In the genomic region with DNA sequence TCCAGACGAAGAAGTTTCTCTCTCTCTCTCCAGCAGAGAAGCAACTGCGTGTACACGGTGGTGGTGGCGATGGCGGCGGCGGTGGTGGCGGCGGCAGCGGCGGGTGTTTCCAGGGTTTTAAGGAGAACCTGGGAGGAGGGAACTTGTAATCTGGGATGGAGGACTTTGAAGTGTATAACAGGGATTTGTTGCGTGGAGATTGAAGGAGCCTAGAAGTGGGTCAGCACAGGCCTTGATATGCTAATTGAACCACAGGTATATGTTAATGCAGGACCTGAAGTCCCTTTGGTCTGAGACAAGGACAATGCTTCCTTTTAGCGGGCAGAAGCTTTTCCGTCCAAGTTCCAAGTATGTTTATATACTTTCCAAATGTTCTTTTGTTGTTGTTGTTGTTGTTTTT, we compare ENCODE assay signal across 30 mouse cellular contexts. TPM values are rescaled to one million over a fixed set of nuclear protein-coding genes. Genes with fewer than 3 reads are reported as not detected.
A peak's percentile ranks its signal among the peaks of the same experiment; 100 is the strongest.
DNase-seq lines count a peak whose midpoint lies in the region; ATAC-seq and TF ChIP-seq lines count a peak whose summit lies in the region.
"Had no signal": no experiment of that assay in that cellular context is flagged by ENCODE, and none has a peak within 500 bp of the region (broad histone marks: within the 10 kb centered on the region; RNA-seq: fewer than 3 reads in every experiment).

No protein-coding gene starts in this region.

- no peak for TF ChIP-seq CTCF in kidney, postnatal 0 days (IDR thresholded peaks at IDR 0.05; ENCODE audit: low read depth)
- TF ChIP-seq CTCF in E14TG2a.4 (conservative IDR thresholded peaks at IDR 0.05; ENCODE audit: low read length), result no peak

- H3K4me1 ChIP-seq in forebrain, embryonic 13.5 days, result peaks cover 38% of the 10 kb centered on the region
- H3K4me1 ChIP-seq in forebrain, embryonic 12.5 days, result peaks cover 39% of the 10 kb centered on the region
- peaks cover 19% of the 10 kb centered on the region for H3K4me1 ChIP-seq in kidney, postnatal 0 days (replicated peaks; ENCODE audit: insufficient read depth, low read length)
- H3K4me1 ChIP-seq in kidney, embryonic 14.5 days (ENCODE audit: control insufficient read depth, insufficient read depth, low read length), result peaks cover 27% of the 10 kb centered on the region; the same call in 1 of the 2 replicates
- H3K4me1 ChIP-seq in E14TG2a.4 (replicated peaks; ENCODE audit: low read depth, low read length), result peaks cover 89% of the 10 kb centered on the region

- H3K9me3 ChIP-seq in forebrain, embryonic 13.5 days (replicated peaks), result no peaks in the 10 kb centered on the region
- H3K9me3 ChIP-seq in forebrain, embryonic 12.5 days, result no peaks in the 10 kb centered on the region
- H3K9me3 ChIP-seq in kidney, postnatal 0 days (replicated peaks; ENCODE audit: low read length), result no peaks in the 10 kb centered on the region
- H3K9me3 ChIP-seq in kidney, embryonic 14.5 days (ENCODE audit: control insufficient read depth, low read length), result no peaks in the 10 kb centered on the region
- H3K9me3 ChIP-seq in E14TG2a.4 (ENCODE audit: low read length), result no peaks in the 10 kb centered on the region
- H3K9me3 ChIP-seq: embryonic facial prominence, embryonic 12.5 days; heart, embryonic 12.5 days; limb, embryonic 12.5 days; neural tube, embryonic 13.5 days had no signal

- H3K9ac ChIP-seq in forebrain, embryonic 13.5 days, result no peak overlapping the region
- no peak overlapping the region for H3K9ac ChIP-seq in forebrain, embryonic 12.5 days
- no peak overlapping the region for H3K9ac ChIP-seq in kidney, postnatal 0 days (ENCODE audit: low read depth, low read length)
- H3K9ac ChIP-seq in kidney, embryonic 14.5 days (ENCODE audit: low read depth, low read length), result no peak overlapping the region
- H3K9ac ChIP-seq: embryonic facial prominence, embryonic 12.5 days; heart, embryonic 12.5 days; hindbrain, embryonic 14.5 days; limb, embryonic 12.5 days; liver, postnatal 0 days; neural tube, embryonic 13.5 days had no signal

- H3K36me3 ChIP-seq in forebrain, embryonic 13.5 days (ENCODE audit: poor library complexity, severe bottlenecking), result no peaks in the 10 kb centered on the region
- H3K36me3 ChIP-seq in forebrain, embryonic 12.5 days (replicated peaks), result no peaks in the 10 kb centered on the region
- H3K36me3 ChIP-seq in kidney, postnatal 0 days (ENCODE audit: insufficient read depth, low read length), result no peaks in the 10 kb centered on the region
- H3K36me3 ChIP-seq in kidney, embryonic 14.5 days (ENCODE audit: control insufficient read depth, insufficient read depth, low read length), result no peaks in the 10 kb centered on the region
- no peaks in the 10 kb centered on the region for H3K36me3 ChIP-seq in E14TG2a.4 (ENCODE audit: insufficient read depth, low read length)
- H3K36me3 ChIP-seq: embryonic facial prominence, embryonic 12.5 days; heart, embryonic 12.5 days; limb, embryonic 12.5 days; neural tube, embryonic 13.5 days had no signal

- H3K4me2 ChIP-seq in forebrain, embryonic 13.5 days, result no peak overlapping the region
- H3K4me2 ChIP-seq in forebrain, embryonic 12.5 days, result no peak overlapping the region
- H3K4me2 ChIP-seq in kidney, postnatal 0 days (ENCODE audit: low read length), result no peak overlapping the region
- no peak overlapping the region for H3K4me2 ChIP-seq in kidney, embryonic 14.5 days (replicated peaks; ENCODE audit: low read depth, low read length)
- H3K4me2 ChIP-seq: embryonic facial prominence, embryonic 12.5 days; heart, embryonic 12.5 days; hindbrain, embryonic 14.5 days; limb, embryonic 12.5 days; liver, embryonic 11.5 days; neural tube, embryonic 13.5 days had no signal

- ATAC-seq in forebrain, embryonic 13.5 days, result no peak
- ATAC-seq in forebrain, embryonic 12.5 days (ENCODE audit: low FRiP score), result no peak
- ATAC-seq in kidney, postnatal 0 days (replicated peaks; ENCODE audit: low FRiP score, low read depth), result no peak
- no peak for ATAC-seq in kidney, embryonic 14.5 days (ENCODE audit: low FRiP score, low TSS enrichment)
- ATAC-seq: forebrain, embryonic 16.5 days; intestine, postnatal 0 days; liver, postnatal 0 days had no signal

- 34% methylated on average over 14 of the region's 14 CpGs for WGBS in forebrain, embryonic 13.5 days
- WGBS in forebrain, embryonic 12.5 days, result 33% methylated on average over 14 of the region's 14 CpGs
- WGBS in kidney, postnatal 0 days, result 61% methylated on average over 14 of the region's 14 CpGs
- WGBS in kidney, embryonic 14.5 days, result 53% methylated on average over 14 of the region's 14 CpGs

- 0 out of 2 replicates have a peak overlapping the region, but pooled peaks have one; percentile 14 for H3K27ac ChIP-seq in forebrain, embryonic 13.5 days
- no peak overlapping the region for H3K27ac ChIP-seq in forebrain, embryonic 12.5 days
- H3K27ac ChIP-seq in kidney, postnatal 0 days, result 0 out of 2 replicates have a peak overlapping the region, but pooled peaks have one; percentile 75
- H3K27ac ChIP-seq in kidney, embryonic 14.5 days (ENCODE audit: low read depth, low read length), result no peak overlapping the region
- H3K27ac ChIP-seq: embryonic facial prominence, embryonic 12.5 days; gastrocnemius, adult 2 months; hindbrain, embryonic 14.5 days; layer of hippocampus, adult 2 months; left cerebral cortex, adult 2 months; limb, embryonic 12.5 days; macrophage; neural tube, embryonic 13.5 days had no signal

- DNase-seq in kidney, postnatal 0 days (ENCODE audit: low spot score), result no peak
- DNase-seq in ZHBTc4 (ENCODE audit: low read depth, low spot score), result peak; percentile 71
- no peak for DNase-seq in testis, postnatal 14 days (ENCODE audit: low spot score)
- DNase-seq: adrenal gland, postnatal 10 days; cerebellum, adult 11 months; cerebellum, adult 9-10 months; cerebellum, postnatal 36 days; embryo, embryonic 11 days; gastrocnemius, adult 2 months; gastrocnemius, postnatal 36 days; heart, adult 18-20 months; liver, postnatal 0 days; lung, postnatal 10 days; retina, postnatal 1 day; right cerebral cortex, postnatal 14 days had no signal

- no peak overlapping the region for H3K4me3 ChIP-seq in forebrain, embryonic 13.5 days
- no peak overlapping the region for H3K4me3 ChIP-seq in forebrain, embryonic 12.5 days (replicated peaks)
- H3K4me3 ChIP-seq in kidney, postnatal 0 days (replicated peaks; ENCODE audit: low read depth, low read length), result no peak overlapping the region
- no peak overlapping the region for H3K4me3 ChIP-seq in kidney, embryonic 14.5 days (ENCODE audit: low read length)
- H3K4me3 ChIP-seq in E14TG2a.4 (replicated peaks; ENCODE audit: low read length), result peak overlapping the region; percentile 43; the same call in 1 of the 2 replicates
- H3K4me3 ChIP-seq: embryonic facial prominence, embryonic 12.5 days; gastrocnemius, adult 2 months; heart, embryonic 12.5 days; layer of hippocampus, adult 2 months; left cerebral cortex, adult 2 months; limb, embryonic 12.5 days; neural tube, embryonic 13.5 days had no signal

- H3K27me3 ChIP-seq in forebrain, embryonic 13.5 days, result peaks cover 6% of the 10 kb centered on the region
- peaks cover 25% of the 10 kb centered on the region for H3K27me3 ChIP-seq in forebrain, embryonic 12.5 days
- no peaks in the 10 kb centered on the region for H3K27me3 ChIP-seq in kidney, postnatal 0 days (ENCODE audit: insufficient read depth, low read length)
- H3K27me3 ChIP-seq in kidney, embryonic 14.5 days (ENCODE audit: control insufficient read depth, insufficient read depth, low read length), result no peaks in the 10 kb centered on the region
- no peaks in the 10 kb centered on the region for H3K27me3 ChIP-seq in E14TG2a.4 (ENCODE audit: insufficient read depth, low read length)
- H3K27me3 ChIP-seq: heart, embryonic 12.5 days; neural tube, embryonic 13.5 days had no signal

RNA-seq across cellular contexts. Expression of a gene that starts 50.6 kb away (rescaled TPM):
- 2.5 and 4.0 TPM in 2 replicates for polyA plus RNA-seq in forebrain, embryonic 13.5 days (2015; fragmentation: Nextera tagmentation; extraction: Ambion mirVana)
- polyA plus RNA-seq in forebrain, embryonic 12.5 days (2016; fragmentation: Nextera tagmentation; extraction: Ambion mirVana), result 3.5 and 10.8 TPM in 2 replicates
- polyA plus RNA-seq in kidney, postnatal 0 days (2015; fragmentation: Nextera tagmentation; extraction: Ambion mirVana), result 6.0 and 13.1 TPM in 2 replicates
- polyA plus RNA-seq in kidney, embryonic 14.5 days (2014; fragmentation: Nextera tagmentation; extraction: Ambion mirVana), result 3.8 and 4.0 TPM in 2 replicates

Comparison
In these comparisons a context has a peak if more than half of its experiments do, and no peak if none do; other contexts are left out.
1. H3K27ac ChIP-seq: peak in forebrain, embryonic 13.5 days (single experiment) and kidney, postnatal 0 days (single experiment); none in forebrain, embryonic 12.5 days (single experiment) and kidney, embryonic 14.5 days (single experiment).